Mouse (Mus musculus) hindbrain, embryonic 15.5 days (tissue): ENCODE measurements around the gene Dhx35. TPM values are rescaled to one million over a fixed set of nuclear protein-coding genes. Genes with fewer than 3 reads are reported as not detected.

Experiments used
- ATAC-seq: fragments of 200-750 bp; cut with Nextera tagmentation; 2 replicates; pipeline ENCODE4 v1.8.0; 2017; ENCODE audit warnings: low read depth, moderate number of reproducible peaks, moderate TSS enrichment; ENCODE audit not compliant: low FRiP score
- H3K27ac ChIP-seq: fragments of 300-500 bp; sonication (generic); replicated peaks from 2 replicates; pipeline ENCODE4 v1.5.1; 2015; ENCODE audit warnings: mild to moderate bottlenecking, inconsistent platforms
- H3K27me3 ChIP-seq: fragments of 300-500 bp; sonication (generic); 2 replicates; pipeline ENCODE4 v1.6.1; 2015; ENCODE audit warnings: control low read depth, inconsistent platforms
- H3K36me3 ChIP-seq: fragments of 300-500 bp; sonication (generic); 2 replicates; pipeline ENCODE4 v1.6.1; 2015; ENCODE audit warnings: control low read depth, inconsistent platforms
- H3K4me1 ChIP-seq: fragments of 300-500 bp; sonication (generic); replicated peaks from 2 replicates; pipeline ENCODE4 v1.6.1; 2015; ENCODE audit warnings: control low read depth, inconsistent platforms
- H3K4me2 ChIP-seq: fragments of 300-500 bp; sonication (generic); 2 replicates; pipeline ENCODE4 v1.6.1; 2015; ENCODE audit warnings: moderate library complexity, mild to moderate bottlenecking, inconsistent platforms
- H3K4me3 ChIP-seq: fragments of 300-500 bp; sonication (generic); 2 replicates; pipeline ENCODE4 v1.5.1; 2015; ENCODE audit warnings: mild to moderate bottlenecking, inconsistent platforms
- H3K9ac ChIP-seq: fragments of 300-500 bp; sonication (generic); 2 replicates; pipeline ENCODE4 v1.6.1; 2015; ENCODE audit warnings: inconsistent platforms
- H3K9me3 ChIP-seq: fragments of 300-500 bp; sonication (generic); 2 replicates; pipeline ENCODE4 v1.6.1; 2016; ENCODE audit warnings: control low read depth, inconsistent platforms
- WGBS: fragments of 180-500 bp; shearing (Covaris S2); methylation state at CpG from one replicate; pipeline ENCODE4 v1.1.7; 2015; 5-methylcytosine and 5-hydroxymethylcytosine counted together
- polyA plus RNA-seq: library from polyadenylated mRNA; unstranded; fragments of >200 nt; fragmentation: Nextera tagmentation; extraction: Ambion mirVana; gene quantifications from 2 replicates; pipeline ENCODE4 v1.2.1, GENCODE M21; 2015

The Dhx35 gene
- polyA plus RNA-seq, 1 experiment from 2014 or later: 12.2 TPM

GRCm38 (mm10) chr2:158898469-158899196 is 104.0 kb downstream of the Dhx35 start:
- no peak overlapping the region for H3K27ac ChIP-seq
- no peak for ATAC-seq
- no peaks in the 10 kb centered on the region for H3K27me3 ChIP-seq
- H3K4me3 ChIP-seq: no peak overlapping the region
- H3K4me2 ChIP-seq: no peak overlapping the region
- no peaks in the 10 kb centered on the region for H3K9me3 ChIP-seq
- no peaks in the 10 kb centered on the region for H3K36me3 ChIP-seq
- WGBS: 42% methylated on average over 13 of the region's 13 CpGs
- no peak overlapping the region for H3K9ac ChIP-seq
- H3K4me1 ChIP-seq: peaks cover 7% of the 10 kb centered on the region; the same call in 1 of the 2 replicates

Other genes starting within 250 kb of the Dhx35 start
- 11.6 and 13.2 TPM in 2 replicates for gene Slc32a1, start 184.0 kb upstream of the Dhx35 start, polyA plus RNA-seq
- 12.0 and 13.1 TPM in 2 replicates for gene Actr5, start 169.9 kb upstream of the Dhx35 start, polyA plus RNA-seq
- 22.1 and 23.4 TPM in 2 replicates for gene Ppp1r16b, start 129.4 kb upstream of the Dhx35 start, polyA plus RNA-seq
- gene Fam83d, start 26.7 kb upstream of the Dhx35 start, polyA plus RNA-seq: 8.9 and 10.5 TPM in 2 replicates